Mouse (Mus musculus) heart, postnatal 0 days (tissue): ENCODE data around the gene Cradd.

ENCODE experiments used
- CTCF ChIP-seq: IDR thresholded peaks from 2 replicates; pipeline ENCODE4 v1.5.1; 2016; ENCODE audit warnings: antibody characterized with exemption, control low read depth, low read depth
- EP300 ChIP-seq: IDR thresholded peaks from 2 replicates; pipeline ENCODE4 v1.6.1; 2016; ENCODE audit warnings: antibody characterized with exemption, low read depth

DNA sequence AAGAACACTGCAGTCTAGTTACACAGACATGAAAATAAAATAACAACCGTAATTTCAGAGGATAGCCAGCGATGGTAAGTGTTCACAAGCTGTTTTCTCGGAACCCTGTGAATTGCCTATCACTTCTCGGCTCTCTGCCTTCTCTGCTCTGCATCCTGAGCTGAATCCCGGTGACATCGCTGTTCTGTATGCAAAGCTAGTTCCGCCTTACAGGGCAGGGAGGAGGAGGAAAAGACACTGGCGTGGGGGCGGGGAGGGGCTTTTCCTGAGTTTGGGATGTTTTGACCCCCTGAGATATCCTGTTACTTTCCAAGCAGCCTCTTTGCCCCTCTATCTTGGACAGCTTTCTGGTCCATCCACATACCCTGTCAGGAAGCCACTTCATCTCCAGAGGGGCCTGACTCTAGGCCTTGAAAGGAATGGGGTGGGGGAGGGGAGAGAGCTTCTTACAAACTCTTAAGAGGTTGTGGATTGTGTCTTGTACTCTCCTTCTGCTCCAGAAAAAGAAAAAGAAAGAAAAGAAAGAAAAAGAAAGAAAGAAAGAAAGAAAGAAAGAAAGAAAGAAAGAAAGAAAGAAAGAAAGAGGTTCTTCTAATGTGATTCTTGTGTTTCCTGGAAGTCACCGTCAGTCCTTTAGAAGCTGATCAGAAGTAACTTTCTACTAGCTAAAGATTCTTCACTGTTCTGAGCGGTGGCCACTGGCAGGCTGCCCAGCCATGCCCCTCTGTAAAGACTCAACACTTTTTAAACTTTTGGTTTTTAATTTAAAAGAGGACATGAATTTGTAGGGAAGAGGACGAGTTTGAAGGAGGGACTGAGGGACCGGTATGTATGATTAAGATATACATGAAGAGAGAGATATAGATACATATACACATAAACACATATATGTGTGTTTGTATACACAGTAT lies 14.3 kb downstream of the Cradd start:
- no peak for TF ChIP-seq EP300
- TF ChIP-seq CTCF = no peak
